Mouse (Mus musculus) midbrain, embryonic 15.5 days (tissue): Measurements from ENCODE around the gene St3gal3. TPM values are rescaled to one million over a fixed set of nuclear protein-coding genes. Genes with fewer than 3 reads are reported as not detected.

ENCODE experiments used
- ATAC-seq: fragments of 200-750 bp; cut with Nextera tagmentation; replicated peaks from 2 replicates; pipeline ENCODE4 v1.8.0; 2017; ENCODE audit warnings: moderate TSS enrichment
- H3K27ac ChIP-seq: fragments of 300-500 bp; sonication (generic); 2 replicates; pipeline ENCODE4 v1.5.1; 2015; ENCODE audit warnings: mild to moderate bottlenecking, inconsistent platforms
- H3K27me3 ChIP-seq: fragments of 300-500 bp; sonication (generic); replicated peaks from 2 replicates; pipeline ENCODE4 v1.6.1; 2015; ENCODE audit warnings: inconsistent platforms
- H3K36me3 ChIP-seq: fragments of 300-500 bp; sonication (generic); replicated peaks from 2 replicates; pipeline ENCODE4 v1.6.1; 2015; ENCODE audit warnings: inconsistent platforms
- H3K4me1 ChIP-seq: fragments of 300-500 bp; sonication (generic); 2 replicates; pipeline ENCODE4 v1.6.1; 2015; ENCODE audit warnings: inconsistent platforms
- H3K4me2 ChIP-seq: fragments of 300-500 bp; sonication (generic); 2 replicates; pipeline ENCODE4 v1.6.1; 2015; ENCODE audit warnings: inconsistent platforms, mild to moderate bottlenecking, moderate library complexity
- H3K4me3 ChIP-seq: fragments of 300-500 bp; sonication (generic); 2 replicates; pipeline ENCODE4 v1.5.1; 2015; ENCODE audit warnings: mild to moderate bottlenecking, inconsistent platforms
- H3K9ac ChIP-seq: fragments of 300-500 bp; sonication (generic); 2 replicates; pipeline ENCODE4 v1.6.1; 2015; ENCODE audit warnings: mild to moderate bottlenecking, inconsistent platforms
- H3K9me3 ChIP-seq: fragments of 300-500 bp; sonication (generic); 2 replicates; pipeline ENCODE4 v1.6.1; 2016; ENCODE audit warnings: inconsistent platforms
- WGBS: fragments of 180-500 bp; shearing (Covaris S2); methylation state at CpG from one replicate; pipeline ENCODE4 v1.1.7; 2015; ENCODE audit warnings: mixed read lengths; 5-methylcytosine and 5-hydroxymethylcytosine counted together
- polyA plus RNA-seq: library from polyadenylated mRNA; unstranded; fragments of >200 nt; fragmentation: Nextera tagmentation; extraction: Ambion mirVana; gene quantifications from 2 replicates; pipeline ENCODE4 v1.2.1, GENCODE M21; 2015

Gene St3gal3
- polyA plus RNA-seq, 1 experiment from 2014 or later: 12.6 TPM

GRCm38 (mm10) chr4:117918762-117919161, 216.0 kb downstream of the St3gal3 start:
- Histone ChIP-seq H3K4me1 (peaks cover 12% of the 10 kb centered on the region), H3K36me3 (no peaks in the 10 kb centered on the region), H3K4me3 (no peak overlapping the region), H3K9ac (no peak overlapping the region), H3K9me3 (no peaks in the 10 kb centered on the region), H3K4me2 (no peak overlapping the region), H3K27me3 (no peaks in the 10 kb centered on the region; the same call in 1 of the 2 replicates), H3K27ac (no peak overlapping the region)
- no peak for ATAC-seq
- WGBS: 90% methylated on average over 5 of the region's 5 CpGs

- Histone ChIP-seq H3K4me1 (peaks cover 17% of the 10 kb centered on the region), H3K9ac (no peak overlapping the region), H3K36me3 (no peaks in the 10 kb centered on the region), H3K27me3 (no peaks in the 10 kb centered on the region), H3K27ac (no peak overlapping the region), H3K9me3 (no peaks in the 10 kb centered on the region), H3K4me2 (no peak overlapping the region), H3K4me3 (no peak overlapping the region)
- ATAC-seq: no peak
- WGBS: 63% methylated on average over 3 of the region's 3 CpGs
These were observed 216.5 kb downstream of the St3gal3 start for GRCm38 (mm10) chr4:117918261-117918660.

- H3K27me3 ChIP-seq: no peaks in the 10 kb centered on the region
- no peak overlapping the region for H3K27ac ChIP-seq
- H3K36me3 ChIP-seq: no peaks in the 10 kb centered on the region
- no peaks in the 10 kb centered on the region for H3K9me3 ChIP-seq
- no peak for ATAC-seq
- WGBS: 96% methylated on average over 4 of the region's 4 CpGs
- no peak overlapping the region for H3K9ac ChIP-seq
- H3K4me2 ChIP-seq: no peak overlapping the region
- no peak overlapping the region for H3K4me3 ChIP-seq
- H3K4me1 ChIP-seq: peaks cover 21% of the 10 kb centered on the region
These were observed 216.9 kb downstream of the St3gal3 start for GRCm38 (mm10) chr4:117917847-117918246.

GRCm38 (mm10) chr4:117917402-117917801, 217.3 kb downstream of the St3gal3 start:
- H3K4me1 ChIP-seq: peaks cover 26% of the 10 kb centered on the region
- H3K27me3 ChIP-seq: no peaks in the 10 kb centered on the region
- H3K36me3 ChIP-seq: no peaks in the 10 kb centered on the region
- no peak overlapping the region for H3K4me3 ChIP-seq
- no peak overlapping the region for H3K27ac ChIP-seq
- ATAC-seq: no peak
- no peak overlapping the region for H3K4me2 ChIP-seq
- 96% methylated on average over 4 of the region's 4 CpGs for WGBS
- H3K9ac ChIP-seq: no peak overlapping the region
- no peaks in the 10 kb centered on the region for H3K9me3 ChIP-seq

GRCm38 (mm10) chr4:117916386-117916785, 218.3 kb downstream of the St3gal3 start:
- no peaks in the 10 kb centered on the region for H3K36me3 ChIP-seq
- no peak overlapping the region; the same call in 1 of the 2 replicates for H3K4me2 ChIP-seq
- ATAC-seq: no peak
- no peak overlapping the region for H3K4me3 ChIP-seq
- peaks cover 36% of the 10 kb centered on the region for H3K4me1 ChIP-seq
- H3K27ac ChIP-seq: no peak overlapping the region
- H3K9ac ChIP-seq: no peak overlapping the region
- WGBS: 89% methylated on average over 5 of the region's 5 CpGs
- H3K9me3 ChIP-seq: no peaks in the 10 kb centered on the region
- H3K27me3 ChIP-seq: no peaks in the 10 kb centered on the region

GRCm38 (mm10) chr4:117915489-117916105, 219.1 kb downstream of the St3gal3 start:
- Histone ChIP-seq H3K9me3 (no peaks in the 10 kb centered on the region), H3K4me1 (peaks cover 43% of the 10 kb centered on the region), H3K36me3 (no peaks in the 10 kb centered on the region), H3K9ac (peak overlapping the region; percentile 87), H3K4me3 (peak overlapping the region; percentile 91), H3K27me3 (no peaks in the 10 kb centered on the region), H3K4me2 (peak overlapping the region; percentile 99), H3K27ac (peak overlapping the region; percentile 88)
- no peak for ATAC-seq
- WGBS: 6% methylated on average over 19 of the region's 19 CpGs

- H3K4me1 ChIP-seq: peaks cover 51% of the 10 kb centered on the region
- no peaks in the 10 kb centered on the region for H3K36me3 ChIP-seq
- H3K27me3 ChIP-seq: no peaks in the 10 kb centered on the region
- peak within 1 kb of the TSS; percentile 88 for H3K27ac ChIP-seq
- ATAC-seq: peak; percentile 96
- H3K9me3 ChIP-seq: no peaks in the 10 kb centered on the region
- peak within 1 kb of the TSS; percentile 87 for H3K9ac ChIP-seq
- under 1% methylated on average over 61 of the region's 61 CpGs for whole genome bisulfite sequencing
- peak within 1 kb of the TSS; percentile 99 for H3K4me2 ChIP-seq
- H3K4me3 ChIP-seq: peak within 1 kb of the TSS; percentile 91
These were observed 219.9 kb downstream of the St3gal3 start, which contains the start of gene Ipo13 for GRCm38 (mm10) chr4:117914591-117915442. Gene Ipo13 (minus strand): TSS chr4:117914999.

- no peaks in the 10 kb centered on the region for H3K27me3 ChIP-seq
- H3K4me3 ChIP-seq: peak overlapping the region; percentile 91
- H3K27ac ChIP-seq: no peak overlapping the region
- WGBS: 18% methylated on average over 8 of the region's 8 CpGs
- H3K9ac ChIP-seq: peak overlapping the region; percentile 87
- H3K9me3 ChIP-seq: no peaks in the 10 kb centered on the region
- peaks cover 59% of the 10 kb centered on the region for H3K4me1 ChIP-seq
- H3K4me2 ChIP-seq: peak overlapping the region; percentile 99
- no peaks in the 10 kb centered on the region for H3K36me3 ChIP-seq
- peak; percentile 8 for ATAC-seq
These were observed 220.7 kb downstream of the St3gal3 start for GRCm38 (mm10) chr4:117914031-117914430.

GRCm38 (mm10) chr4:117913421-117913820, 221.3 kb downstream of the St3gal3 start:
- no peaks in the 10 kb centered on the region for H3K36me3 ChIP-seq
- peak overlapping the region; percentile 99 for H3K4me2 ChIP-seq
- H3K9ac ChIP-seq: peak overlapping the region; percentile 87
- H3K4me3 ChIP-seq: peak overlapping the region; percentile 91
- no peak overlapping the region for H3K27ac ChIP-seq
- H3K4me1 ChIP-seq: peaks cover 65% of the 10 kb centered on the region
- no peaks in the 10 kb centered on the region for H3K9me3 ChIP-seq
- whole genome bisulfite sequencing: 31% methylated on average over 3 of the region's 3 CpGs
- H3K27me3 ChIP-seq: no peaks in the 10 kb centered on the region
- no peak for ATAC-seq

GRCm38 (mm10) chr4:117912685-117913273, 221.9 kb downstream of the St3gal3 start:
- H3K36me3 ChIP-seq: no peaks in the 10 kb centered on the region
- peaks cover 72% of the 10 kb centered on the region for H3K4me1 ChIP-seq
- H3K4me2 ChIP-seq: peak overlapping the region; percentile 99
- 69% methylated on average over 7 of the region's 7 CpGs for WGBS
- H3K27ac ChIP-seq: no peak overlapping the region
- H3K4me3 ChIP-seq: peak overlapping the region; percentile 91
- ATAC-seq: no peak
- H3K27me3 ChIP-seq: no peaks in the 10 kb centered on the region
- H3K9ac ChIP-seq: no peak overlapping the region; the same call in 1 of the 2 replicates
- no peaks in the 10 kb centered on the region for H3K9me3 ChIP-seq

GRCm38 (mm10) chr4:117912131-117912561, 222.6 kb downstream of the St3gal3 start:
- WGBS: 90% methylated on average over 13 of the region's 13 CpGs
- Histone ChIP-seq H3K4me3 (no peak overlapping the region), H3K4me1 (peaks cover 75% of the 10 kb centered on the region), H3K9me3 (no peaks in the 10 kb centered on the region), H3K4me2 (no peak overlapping the region; the same call in 1 of the 2 replicates), H3K9ac (no peak overlapping the region), H3K27ac (no peak overlapping the region), H3K36me3 (no peaks in the 10 kb centered on the region), H3K27me3 (no peaks in the 10 kb centered on the region)
- no peak for ATAC-seq

- Histone ChIP-seq H3K4me2 (peak overlapping the region; percentile 47), H3K36me3 (peaks cover 15% of the 10 kb centered on the region), H3K9me3 (no peaks in the 10 kb centered on the region), H3K9ac (peak overlapping the region; percentile 13; the same call in 1 of the 2 replicates), H3K27me3 (no peaks in the 10 kb centered on the region), H3K4me1 (peaks cover 64% of the 10 kb centered on the region), H3K27ac (peak overlapping the region; percentile 74), H3K4me3 (peak overlapping the region; percentile 16; the same call in 1 of the 2 replicates)
- 50% methylated on average over 8 of the region's 8 CpGs for WGBS
- peak; percentile 82 for ATAC-seq
These were observed 225.8 kb downstream of the St3gal3 start for GRCm38 (mm10) chr4:117908834-117909453.
